Mouse (Mus musculus) MEL (cell line): ENCODE measurements at regions not wholly inside any gene's neighbourhood (a gene's known extent, or its start where the extent isn't known, plus 50 kb on each side); places are given as distances from the start of the nearest gene placed in this dataset.

Source experiments
- CTCF ChIP-seq, 3 experiments: IDR thresholded peaks in 2 of 3; conservative IDR thresholded peaks in 1 of 3; 2 replicates each; pipeline ENCODE4 v1.5.1; 2011 to 2012; ENCODE audit warnings: low read length in 3 of 3, low read depth in 2 of 3, mild to moderate bottlenecking in 2 of 3, improper control_type of control experiment in 1 of 3, inconsistent platforms in 1 of 3, mixed read lengths in 1 of 3, moderate library complexity in 1 of 3; ENCODE audit not compliant: control insufficient read depth in 1 of 3, insufficient read depth in 1 of 3, poor library complexity in 1 of 3, severe bottlenecking in 1 of 3
- ELF1 ChIP-seq: IDR thresholded peaks from 2 replicates; pipeline ENCODE4 v1.6.1; 2014; ENCODE audit warnings: low read depth, mild to moderate bottlenecking, inconsistent platforms, low read length, improper control_type of control experiment, moderate library complexity
- EP300 ChIP-seq, 2 experiments: IDR thresholded peaks; 2 replicates each; pipeline ENCODE4 v1.6.1; 2011; ENCODE audit warnings: improper control_type of control experiment in 2 of 2, low read length in 2 of 2, low read depth in 1 of 2, mild to moderate bottlenecking in 1 of 2
- GATA1 ChIP-seq: IDR thresholded peaks from 2 replicates; pipeline ENCODE4 v1.6.1; 2011; ENCODE audit warnings: low read depth, low read length, improper control_type of control experiment
- MEF2A ChIP-seq: IDR thresholded peaks from 2 replicates; pipeline ENCODE4 v1.6.1; 2014; ENCODE audit warnings: low read depth, mild to moderate bottlenecking, inconsistent platforms, low read length, improper control_type of control experiment; ENCODE audit not compliant: poor library complexity, insufficient replicate concordance, severe bottlenecking; ENCODE audit errors: extremely low read depth
- POLR2A ChIP-seq, 2 experiments: IDR thresholded peaks; 2 replicates each; pipeline ENCODE4 v1.6.1; 2011 to 2012; ENCODE audit warnings: low read length in 2 of 2, mild to moderate bottlenecking in 2 of 2, control low read depth in 1 of 2, improper control_type of control experiment in 1 of 2, low read depth in 1 of 2, moderate library complexity in 1 of 2; ENCODE audit not compliant: control insufficient read depth in 1 of 2, insufficient read depth in 1 of 2, poor library complexity in 1 of 2
- SIN3A ChIP-seq: IDR thresholded peaks from 2 replicates; pipeline ENCODE4 v1.6.1; 2012; ENCODE audit warnings: low read length, improper control_type of control experiment, inconsistent platforms
- TAL1 ChIP-seq: IDR thresholded peaks from 2 replicates; pipeline ENCODE4 v1.6.1; 2012; ENCODE audit warnings: mild to moderate bottlenecking, inconsistent platforms, low read length, moderate library complexity, mixed read lengths
- USF1 ChIP-seq: IDR thresholded peaks from 2 replicates; pipeline ENCODE4 v1.6.1; 2014; ENCODE audit warnings: low read depth, mild to moderate bottlenecking, inconsistent platforms, low read length, improper control_type of control experiment, moderate library complexity

DNA sequence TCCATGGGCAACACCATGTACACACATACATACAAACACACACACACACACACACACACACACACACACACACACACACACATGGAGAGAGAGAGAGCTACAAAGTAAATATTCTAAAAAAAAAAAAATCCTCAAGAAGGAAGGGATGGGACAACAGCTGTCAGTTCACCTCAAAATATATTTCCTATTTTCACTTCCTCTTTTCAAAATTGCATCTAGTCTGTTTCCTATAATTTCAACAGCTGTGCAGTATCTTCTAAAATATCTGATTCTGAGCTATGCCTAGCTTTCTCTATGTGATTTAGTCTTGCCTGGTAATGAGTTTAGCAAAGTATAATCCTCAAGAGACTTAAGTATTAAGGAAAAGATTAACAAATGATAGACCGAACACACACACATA lies 955.7 kb upstream of the Pot1a start:
- no peak for TF ChIP-seq USF1
- TF ChIP-seq EP300 (IDR thresholded peaks at IDR 0.05; ENCODE audit: low read depth in 1 of 2, low read length in 2 of 2), result no peak
- TF ChIP-seq CTCF (IDR thresholded peaks at IDR 0.05 in 2 of 3, conservative IDR thresholded peaks at IDR 0.05 in 1 of 3; ENCODE audit: control insufficient read depth in 1 of 3, insufficient read depth in 1 of 3, low read depth in 2 of 3, low read length in 3 of 3, poor library complexity in 1 of 3, severe bottlenecking in 1 of 3), result no peak
- TF ChIP-seq MEF2A, result no peak
- no peak for TF ChIP-seq SIN3A
- TF ChIP-seq ELF1, result no peak
- TF ChIP-seq GATA1, result no peak
- no peak for TF ChIP-seq TAL1
- TF ChIP-seq POLR2A (IDR thresholded peaks at IDR 0.05; ENCODE audit: control insufficient read depth in 1 of 2, insufficient read depth in 1 of 2, low read depth in 1 of 2, low read length in 2 of 2, poor library complexity in 1 of 2), result no peak
